Comparison of ENCODE assay signal across 8 mouse cellular contexts in the genomic region with DNA sequence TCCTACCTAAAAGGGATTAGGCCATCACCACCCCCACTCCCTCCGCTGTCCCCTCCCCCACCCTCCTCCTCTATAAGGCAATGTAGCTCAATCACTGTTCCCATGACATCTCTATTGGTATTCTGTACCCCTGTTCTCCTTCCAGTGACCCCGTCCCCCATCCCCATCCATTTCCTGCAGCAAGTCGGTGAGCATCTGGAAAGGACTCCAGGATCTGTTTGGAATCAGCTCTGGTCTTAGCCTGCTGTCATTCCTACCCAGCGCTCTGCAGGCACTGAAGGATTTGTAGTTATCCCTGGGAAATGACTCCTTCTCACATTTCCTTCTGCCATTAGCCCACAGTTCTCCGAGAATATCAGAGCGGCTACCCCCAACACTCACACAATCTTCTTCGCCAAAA. TPM values are rescaled to one million over a fixed set of nuclear protein-coding genes. Genes with fewer than 3 reads are reported as not detected.
DNase-seq lines count a peak whose midpoint lies in the region; ATAC-seq and TF ChIP-seq lines count a peak whose summit lies in the region.

No protein-coding gene starts in this region.

- no peak for TF ChIP-seq CTCF in G1E (IDR thresholded peaks at IDR 0.05; ENCODE audit: low read depth, low read length)
- TF ChIP-seq CTCF in heart, postnatal 0 days (IDR thresholded peaks at IDR 0.05; ENCODE audit: low read depth): no peak

- H3K36me3 ChIP-seq in heart, embryonic 10.5 days: no peaks in the 10 kb centered on the region
- no peaks in the 10 kb centered on the region for H3K36me3 ChIP-seq in G1E (replicated peaks)
- H3K36me3 ChIP-seq in heart, postnatal 0 days (replicated peaks; ENCODE audit: control insufficient read depth, insufficient read depth, low read length): no peaks in the 10 kb centered on the region

- no peaks in the 10 kb centered on the region for H3K27me3 ChIP-seq in heart, embryonic 10.5 days (ENCODE audit: insufficient read depth, poor library complexity, severe bottlenecking)
- H3K27me3 ChIP-seq in G1E (ENCODE audit: insufficient read depth, low read length): no peaks in the 10 kb centered on the region
- no peaks in the 10 kb centered on the region for H3K27me3 ChIP-seq in heart, postnatal 0 days (ENCODE audit: control insufficient read depth, insufficient read depth, low read length)

- 24% methylated on average over 7 of the region's 7 CpGs for WGBS in heart, embryonic 10.5 days
- WGBS in heart, postnatal 0 days: 23% methylated on average over 7 of the region's 7 CpGs

- TF ChIP-seq EP300 in heart, postnatal 0 days (IDR thresholded peaks at IDR 0.05; ENCODE audit: low read depth): no peak

- peak; percentile 74 for DNase-seq in heart, embryonic 10.5 days (ENCODE audit: low spot score)
- DNase-seq in heart, postnatal 14 days: no peak
- no peak for DNase-seq in G1E (ENCODE audit: low spot score)
- DNase-seq in heart, postnatal 0 days (ENCODE audit: low spot score): no peak
- peak; percentile 17 for DNase-seq in mesoderm, embryonic 11.5 days (ENCODE audit: low read depth, low spot score)
- DNase-seq in urinary bladder, postnatal 14 days (ENCODE audit: low spot score): no peak
- DNase-seq in thymus, postnatal 25 days: no peak

- H3K4me2 ChIP-seq in heart, postnatal 0 days (ENCODE audit: low read depth, low read length): peak overlapping the region; percentile 58

- no peaks in the 10 kb centered on the region for H3K9me3 ChIP-seq in heart, embryonic 10.5 days
- no peaks in the 10 kb centered on the region for H3K9me3 ChIP-seq in G1E (replicated peaks)
- no peaks in the 10 kb centered on the region for H3K9me3 ChIP-seq in heart, postnatal 0 days (replicated peaks; ENCODE audit: control insufficient read depth, low read length)

- H3K9ac ChIP-seq in heart, postnatal 0 days (replicated peaks; ENCODE audit: low read depth, low read length): 0 out of 2 replicates have a peak overlapping the region, but pooled peaks have one; percentile 12

- H3K27ac ChIP-seq in heart, embryonic 10.5 days: peak overlapping the region; percentile 73
- peak overlapping the region; percentile 47; the same call in 1 of the 2 replicates for H3K27ac ChIP-seq in heart, postnatal 0 days (ENCODE audit: low read depth)

- ATAC-seq in G1E (ENCODE audit: extremely low read depth, insufficient number of reproducible peaks, low FRiP score, poor library complexity, severe bottlenecking): no peak
- peak; percentile 11; the same call in 1 of the 2 replicates for ATAC-seq in heart, postnatal 0 days (ENCODE audit: insufficient read depth, low read depth)
- no peak for ATAC-seq in monocyte, adult 5-6 weeks (replicated peaks; ENCODE audit: insufficient number of reproducible peaks, low FRiP score, low TSS enrichment, poor library complexity, severe bottlenecking)

- no peaks in the 10 kb centered on the region for H3K4me1 ChIP-seq in heart, embryonic 10.5 days
- peaks cover 10% of the 10 kb centered on the region; the same call in 1 of the 2 replicates for H3K4me1 ChIP-seq in G1E (ENCODE audit: insufficient read depth, low read depth, low read length)
- H3K4me1 ChIP-seq in heart, postnatal 0 days (ENCODE audit: control insufficient read depth, insufficient read depth): no peaks in the 10 kb centered on the region

- H3K4me3 ChIP-seq in heart, embryonic 10.5 days: peak overlapping the region; percentile 57
- H3K4me3 ChIP-seq in G1E (ENCODE audit: low read depth, low read length): peak overlapping the region; percentile 51
- peak overlapping the region; percentile 46 for H3K4me3 ChIP-seq in heart, postnatal 0 days (ENCODE audit: low read depth, low read length)

- intact Hi-C loops in heart, postnatal 14 days (cut with DNase I): no loop called here

RNA-seq across cellular contexts. Expression of a gene that starts 0.4 kb away (rescaled TPM):
- polyA plus RNA-seq in heart, embryonic 10.5 days (2016; fragmentation: Nextera tagmentation; extraction: Ambion mirVana): 9.6 and 11.1 TPM in 2 replicates
- total RNA-seq in heart, postnatal 14 days (2021): 1 to 10 TPM; 1.6 to 1.7 TPM
- total RNA-seq in G1E (2014; fragmentation: Nextera tagmentation) (12.0 and 12.3 TPM in 2 replicates), G1E (2017) (0.23 and 0.93 TPM in 2 replicates)
- 3.3 and 3.6 TPM in 2 replicates for polyA plus RNA-seq in G1E (2012)
- 0.39 TPM in 1 of 2 replicates, not detected in the other for total RNA-seq in heart, postnatal 0 days (2014; rRNA removed; ENCODE audit: low replicate concordance)
- 13.4 and 15.0 TPM in 2 replicates for polyA plus RNA-seq in heart, postnatal 0 days (2015; fragmentation: Nextera tagmentation; extraction: Ambion mirVana)
- total RNA-seq in monocyte, adult 5-6 weeks (2017): not detected in 3 replicates

RNA-seq across cellular contexts. Expression of a gene that starts 11.3 kb away (rescaled TPM):
- 2.5 and 3.5 TPM in 2 replicates for polyA plus RNA-seq in heart, embryonic 10.5 days (2016; fragmentation: Nextera tagmentation; extraction: Ambion mirVana)
- total RNA-seq in heart, postnatal 14 days (2021): 1 to 10 TPM; 1.9 to 2.0 TPM
- total RNA-seq in G1E (2014; fragmentation: Nextera tagmentation) (not detected in 2 replicates), G1E (2017) (not detected in 2 replicates)
- polyA plus RNA-seq in G1E (2012): not detected in 2 replicates
- 14.9 and 21.7 TPM in 2 replicates for total RNA-seq in heart, postnatal 0 days (2014; rRNA removed; ENCODE audit: low replicate concordance)
- polyA plus RNA-seq in heart, postnatal 0 days (2015; fragmentation: Nextera tagmentation; extraction: Ambion mirVana): 14.5 and 15.1 TPM in 2 replicates
- total RNA-seq in monocyte, adult 5-6 weeks (2017): not detected in 3 replicates

RNA-seq across cellular contexts. Expression of a gene that starts 12.1 kb away (rescaled TPM):
- 197 and 260 TPM in 2 replicates for polyA plus RNA-seq in heart, embryonic 10.5 days (2016; fragmentation: Nextera tagmentation; extraction: Ambion mirVana)
- total RNA-seq in heart, postnatal 14 days (2021): 1 to 10 TPM; 2.9 to 7.0 TPM
- total RNA-seq in G1E (2014; fragmentation: Nextera tagmentation): not detected in 2 replicates
- total RNA-seq in G1E (2017): 0.27 and 0.35 TPM in 2 replicates
- 0.17 and 0.24 TPM in 2 replicates for polyA plus RNA-seq in G1E (2012)
- 27.3 and 69.5 TPM in 2 replicates for total RNA-seq in heart, postnatal 0 days (2014; rRNA removed; ENCODE audit: low replicate concordance)
- polyA plus RNA-seq in heart, postnatal 0 days (2015; fragmentation: Nextera tagmentation; extraction: Ambion mirVana): 123 and 141 TPM in 2 replicates
- total RNA-seq in monocyte, adult 5-6 weeks (2017): not detected in 3 replicates

RNA-seq across cellular contexts. Expression of a gene that starts 31.1 kb away (rescaled TPM):
- 256 and 309 TPM in 2 replicates for polyA plus RNA-seq in heart, embryonic 10.5 days (2016; fragmentation: Nextera tagmentation; extraction: Ambion mirVana)
- total RNA-seq in heart, postnatal 14 days (2021): 10 to 100 TPM; 27.2 to 34.4 TPM
- total RNA-seq in G1E (2014; fragmentation: Nextera tagmentation): 32.4 and 46.2 TPM in 2 replicates
- total RNA-seq in G1E (2017): 106 and 120 TPM in 2 replicates
- polyA plus RNA-seq in G1E (2012): 6.4 and 12.4 TPM in 2 replicates
- 162 and 180 TPM in 2 replicates for total RNA-seq in heart, postnatal 0 days (2014; rRNA removed; ENCODE audit: low replicate concordance)
- 202 and 229 TPM in 2 replicates for polyA plus RNA-seq in heart, postnatal 0 days (2015; fragmentation: Nextera tagmentation; extraction: Ambion mirVana)
- total RNA-seq in monocyte, adult 5-6 weeks (2017): 6.5 to 17.3 TPM (median 15.9 TPM) in 3 replicates

RNA-seq across cellular contexts. Expression of a gene that starts 41.6 kb away (rescaled TPM):
- polyA plus RNA-seq in heart, embryonic 10.5 days (2016; fragmentation: Nextera tagmentation; extraction: Ambion mirVana): 514 and 610 TPM in 2 replicates
- total RNA-seq in heart, postnatal 14 days (2021): 10 to 100 TPM; 48.5 to 49.3 TPM
- total RNA-seq in G1E (2014; fragmentation: Nextera tagmentation): 84.3 and 89.7 TPM in 2 replicates
- 359 and 379 TPM in 2 replicates for total RNA-seq in G1E (2017)
- 69.9 and 72.1 TPM in 2 replicates for polyA plus RNA-seq in G1E (2012)
- total RNA-seq in heart, postnatal 0 days (2014; rRNA removed; ENCODE audit: low replicate concordance): 216 and 228 TPM in 2 replicates
- 284 and 306 TPM in 2 replicates for polyA plus RNA-seq in heart, postnatal 0 days (2015; fragmentation: Nextera tagmentation; extraction: Ambion mirVana)
- 77.6 to 89.2 TPM (median 85.4 TPM) in 3 replicates for total RNA-seq in monocyte, adult 5-6 weeks (2017)

Comparison
In these comparisons a context has a peak if more than half of its experiments do, and no peak if none do; other contexts are left out.
1. DNase-seq: peak in heart, embryonic 10.5 days (single experiment) and mesoderm, embryonic 11.5 days (single experiment); none in heart, postnatal 14 days (0 of 2), G1E (single experiment), heart, postnatal 0 days (single experiment), urinary bladder, postnatal 14 days (single experiment) and thymus, postnatal 25 days (single experiment).
2. Peak in every context shown above with its lines, with median percentiles within 50 percentile points of each other: H3K4me3 ChIP-seq.